Mouse (Mus musculus) embryonic facial prominence, embryonic 12.5 days (tissue): Measurements from ENCODE around the gene Scrn1. TPM values are rescaled to one million over a fixed set of nuclear protein-coding genes. Genes with fewer than 3 reads are reported as not detected.

Experiments used
- ATAC-seq: fragments of 200-750 bp; cut with Nextera tagmentation; 2 replicates; pipeline ENCODE4 v1.8.0; 2017; ENCODE audit not compliant: insufficient number of reproducible peaks, insufficient read depth, low FRiP score, low TSS enrichment
- H3K27ac ChIP-seq: fragments of 300-500 bp; sonication (generic); 2 replicates; pipeline ENCODE4 v1.5.1; 2016; ENCODE audit warnings: mild to moderate bottlenecking
- H3K27me3 ChIP-seq: fragments of 300-500 bp; sonication (generic); 2 replicates; pipeline ENCODE4 v1.6.1; 2016; ENCODE audit warnings: mild to moderate bottlenecking, moderate library complexity
- H3K36me3 ChIP-seq: fragments of 300-500 bp; sonication (generic); 2 replicates; pipeline ENCODE4 v1.6.1; 2016; ENCODE audit warnings: mild to moderate bottlenecking
- H3K4me1 ChIP-seq: fragments of 300-500 bp; sonication (generic); 2 replicates; pipeline ENCODE4 v1.6.1; 2016
- H3K4me2 ChIP-seq: fragments of 300-500 bp; sonication (generic); replicated peaks from 2 replicates; pipeline ENCODE4 v1.6.1; 2016; ENCODE audit warnings: mild to moderate bottlenecking, moderate library complexity
- H3K4me3 ChIP-seq: fragments of 300-500 bp; sonication (generic); 2 replicates; pipeline ENCODE4 v1.5.1; 2016; ENCODE audit warnings: mild to moderate bottlenecking
- H3K9ac ChIP-seq: fragments of 300-500 bp; sonication (generic); 2 replicates; pipeline ENCODE4 v1.6.1; 2016; ENCODE audit warnings: mild to moderate bottlenecking, moderate library complexity
- H3K9me3 ChIP-seq: fragments of 300-500 bp; sonication (generic); 2 replicates; pipeline ENCODE4 v1.6.1; 2016; ENCODE audit warnings: mild to moderate bottlenecking, moderate library complexity
- WGBS: fragments of 180-500 bp; shearing (Covaris S2); methylation state at CpG from one replicate; pipeline ENCODE4 v1.1.7; 2016; 5-methylcytosine and 5-hydroxymethylcytosine counted together
- polyA plus RNA-seq: library from polyadenylated mRNA; unstranded; fragments of >200 nt; fragmentation: Nextera tagmentation; extraction: Ambion mirVana; gene quantifications from 2 replicates; pipeline ENCODE4 v1.2.1, GENCODE M21; 2016

The Scrn1 gene
- polyA plus RNA-seq, 1 experiment from 2014 or later: 27.2 TPM

- peak overlapping the region; percentile 45 for H3K4me3 ChIP-seq
- no peaks in the 10 kb centered on the region for H3K27me3 ChIP-seq
- peak overlapping the region; percentile 52 for H3K9ac ChIP-seq
- peak overlapping the region; percentile 47 for H3K4me2 ChIP-seq
- H3K27ac ChIP-seq: 0 out of 2 replicates have a peak overlapping the region, but pooled peaks have one; percentile 41
- peak; percentile 84 for ATAC-seq
- under 1% methylated on average over 20 of the region's 20 CpGs for WGBS
- peaks cover 25% of the 10 kb centered on the region for H3K4me1 ChIP-seq
- no peaks in the 10 kb centered on the region for H3K9me3 ChIP-seq
- H3K36me3 ChIP-seq: no peaks in the 10 kb centered on the region
Observed at GRCm38 (mm10) chr6:54592938-54593535, 26.7 kb upstream of the Scrn1 start.

GRCm38 (mm10) chr6:54591778-54592177 lies 25.5 kb upstream of the Scrn1 start:
- no peak for ATAC-seq
- H3K4me2 ChIP-seq: peak overlapping the region; percentile 47
- H3K4me1 ChIP-seq: peaks cover 22% of the 10 kb centered on the region
- H3K36me3 ChIP-seq: no peaks in the 10 kb centered on the region
- no peaks in the 10 kb centered on the region for H3K9me3 ChIP-seq
- 36% methylated on average over 6 of the region's 6 CpGs for WGBS
- no peaks in the 10 kb centered on the region for H3K27me3 ChIP-seq
- H3K27ac ChIP-seq: no peak overlapping the region
- H3K9ac ChIP-seq: no peak overlapping the region
- H3K4me3 ChIP-seq: peak overlapping the region; percentile 29

GRCm38 (mm10) chr6:54590691-54591090 lies 24.4 kb upstream of the Scrn1 start:
- no peak for ATAC-seq
- H3K4me2 ChIP-seq: no peak overlapping the region
- H3K4me1 ChIP-seq: peaks cover 11% of the 10 kb centered on the region
- H3K9me3 ChIP-seq: no peaks in the 10 kb centered on the region
- no peak overlapping the region for H3K9ac ChIP-seq
- no peak overlapping the region for H3K4me3 ChIP-seq
- no peaks in the 10 kb centered on the region for H3K36me3 ChIP-seq
- 93% methylated on average over 2 of the region's 2 CpGs for WGBS
- H3K27me3 ChIP-seq: no peaks in the 10 kb centered on the region
- H3K27ac ChIP-seq: no peak overlapping the region

- H3K27me3 ChIP-seq: no peaks in the 10 kb centered on the region
- H3K9me3 ChIP-seq: no peaks in the 10 kb centered on the region
- no peaks in the 10 kb centered on the region for H3K36me3 ChIP-seq
- no peak overlapping the region for H3K4me3 ChIP-seq
- H3K4me1 ChIP-seq: peaks cover 11% of the 10 kb centered on the region
- ATAC-seq: no peak
- no peak overlapping the region for H3K9ac ChIP-seq
- 70% methylated on average over 1 of the region's 1 CpGs for WGBS
- H3K4me2 ChIP-seq: no peak overlapping the region
- H3K27ac ChIP-seq: no peak overlapping the region
Observed at GRCm38 (mm10) chr6:54588212-54588611, 21.9 kb upstream of the Scrn1 start.

GRCm38 (mm10) chr6:54587683-54588082 lies 21.4 kb upstream of the Scrn1 start:
- no peaks in the 10 kb centered on the region for H3K27me3 ChIP-seq
- no peak overlapping the region for H3K9ac ChIP-seq
- peaks cover 2% of the 10 kb centered on the region; the same call in 1 of the 2 replicates for H3K36me3 ChIP-seq
- no peak overlapping the region for H3K4me2 ChIP-seq
- WGBS: 72% methylated on average over 4 of the region's 4 CpGs
- H3K4me1 ChIP-seq: peaks cover 11% of the 10 kb centered on the region
- no peak for ATAC-seq
- H3K27ac ChIP-seq: no peak overlapping the region
- H3K4me3 ChIP-seq: no peak overlapping the region
- no peaks in the 10 kb centered on the region for H3K9me3 ChIP-seq

GRCm38 (mm10) chr6:54586911-54587310 lies 20.6 kb upstream of the Scrn1 start:
- 79% methylated on average over 8 of the region's 8 CpGs for whole genome bisulfite sequencing
- H3K9ac ChIP-seq: no peak overlapping the region
- ATAC-seq: no peak

GRCm38 (mm10) chr6:54586175-54586574 lies 19.9 kb upstream of the Scrn1 start:
- Histone ChIP-seq H3K9me3 (no peaks in the 10 kb centered on the region), H3K4me1 (peaks cover under 1% of the 10 kb centered on the region; the same call in 1 of the 2 replicates), H3K4me3 (no peak overlapping the region), H3K27ac (no peak overlapping the region), H3K36me3 (peaks cover 4% of the 10 kb centered on the region; the same call in 1 of the 2 replicates), H3K9ac (no peak overlapping the region), H3K27me3 (no peaks in the 10 kb centered on the region), H3K4me2 (no peak overlapping the region)
- WGBS: 24% methylated on average over 2 of the region's 2 CpGs
- ATAC-seq: no peak

More at GRCm38 (mm10) chr6:54586911-54587310, 20.6 kb upstream of the Scrn1 start:
- Histone ChIP-seq H3K4me1 (peaks cover 8% of the 10 kb centered on the region), H3K9me3 (no peaks in the 10 kb centered on the region), H3K4me2 (no peak overlapping the region), H3K27ac (no peak overlapping the region), H3K27me3 (no peaks in the 10 kb centered on the region), H3K4me3 (no peak overlapping the region), H3K36me3 (peaks cover 4% of the 10 kb centered on the region; the same call in 1 of the 2 replicates)

GRCm38 (mm10) chr6:54573218-54573955 lies 7.1 kb upstream of the Scrn1 start:
- H3K4me1 ChIP-seq: 0 out of 2 replicates have a peak, but pooled peaks cover 7% of the 10 kb centered on the region
- H3K27me3 ChIP-seq: no peaks in the 10 kb centered on the region
- 38% methylated on average over 6 of the region's 6 CpGs for WGBS
- no peak overlapping the region for H3K4me2 ChIP-seq
- H3K9ac ChIP-seq: no peak overlapping the region
- no peak for ATAC-seq
- no peaks in the 10 kb centered on the region for H3K36me3 ChIP-seq
- H3K27ac ChIP-seq: no peak overlapping the region
- no peak overlapping the region for H3K4me3 ChIP-seq
- H3K9me3 ChIP-seq: no peaks in the 10 kb centered on the region

- Histone ChIP-seq H3K4me2 (no peak overlapping the region), H3K9me3 (no peaks in the 10 kb centered on the region), H3K36me3 (no peaks in the 10 kb centered on the region), H3K27ac (no peak overlapping the region), H3K27me3 (peaks cover 3% of the 10 kb centered on the region; the same call in 1 of the 2 replicates), H3K4me1 (peaks cover 19% of the 10 kb centered on the region; the same call in 1 of the 2 replicates), H3K4me3 (no peak overlapping the region), H3K9ac (no peak overlapping the region)
- WGBS: 27% methylated on average over 7 of the region's 7 CpGs
- no peak for ATAC-seq
Observed at GRCm38 (mm10) chr6:54569776-54570175, 3.5 kb upstream of the Scrn1 start.

GRCm38 (mm10) chr6:54566546-54566919 lies 244 bp upstream of the Scrn1 start:
- Histone ChIP-seq H3K27ac (peak overlapping the region; percentile 67), H3K36me3 (no peaks in the 10 kb centered on the region), H3K9ac (peak overlapping the region; percentile 53; the same call in 1 of the 2 replicates), H3K9me3 (no peaks in the 10 kb centered on the region), H3K27me3 (peaks cover 8% of the 10 kb centered on the region; the same call in 1 of the 2 replicates), H3K4me1 (peaks cover 21% of the 10 kb centered on the region), H3K4me3 (peak overlapping the region; percentile 54), H3K4me2 (peak overlapping the region; percentile 92)
- ATAC-seq: no peak
- WGBS: 9% methylated on average over 6 of the region's 6 CpGs

GRCm38 (mm10) chr6:54565012-54565411 lies 1.3 kb downstream of the Scrn1 start:
- H3K27ac ChIP-seq: no peak overlapping the region
- H3K9ac ChIP-seq: no peak overlapping the region
- peaks cover 8% of the 10 kb centered on the region; the same call in 1 of the 2 replicates for H3K27me3 ChIP-seq
- peaks cover 21% of the 10 kb centered on the region for H3K4me1 ChIP-seq
- 20% methylated on average over 3 of the region's 3 CpGs for WGBS
- H3K9me3 ChIP-seq: no peaks in the 10 kb centered on the region
- no peaks in the 10 kb centered on the region for H3K36me3 ChIP-seq
- peak overlapping the region; percentile 54 for H3K4me3 ChIP-seq
- H3K4me2 ChIP-seq: peak overlapping the region; percentile 92
- peak; percentile 55; the same call in 1 of the 2 replicates for ATAC-seq
